Mouse (Mus musculus): ENCODE results near the gene Os9. TPM values are rescaled to one million over a fixed set of nuclear protein-coding genes. Genes with fewer than 3 reads are reported as not detected.
"Not testable (repeated sequence)": the region's sequence is repeated elsewhere in the genome, so short reads cannot be mapped to it uniquely, and the experiment has no call there.

Os9 gene
- polyA plus RNA-seq, 3 experiments from 2014 or later = 61.9 to 81.5 (median 75.8) TPM

GRCm38 (mm10) chr10:127062503-127062902, 58.4 kb downstream of the Os9 start:
- ATAC-seq = no peak

- not testable (repeated sequence) for ATAC-seq
These were observed 58.8 kb downstream of the Os9 start for GRCm38 (mm10) chr10:127062101-127062500.

GRCm38 (mm10) chr10:127061513-127061912, 59.4 kb downstream of the Os9 start:
- ATAC-seq = no peak

GRCm38 (mm10) chr10:127061085-127061484, 59.8 kb downstream of the Os9 start:
- ATAC-seq = no peak

- peak; percentile 54 for ATAC-seq
These were observed 60.7 kb downstream of the Os9 start, which contains the start of gene March9 for GRCm38 (mm10) chr10:127059968-127060916. Gene March9, minus strand, starts transcription at chr10:127060184.

GRCm38 (mm10) chr10:127059174-127059967, 61.6 kb downstream of the Os9 start:
- ATAC-seq = no peak

GRCm38 (mm10) chr10:127058708-127059107, 62.2 kb downstream of the Os9 start:
- no peak for ATAC-seq

- ATAC-seq = peak; percentile 54
These were observed 62.8 kb downstream of the Os9 start for GRCm38 (mm10) chr10:127058161-127058560.

- ATAC-seq = no peak
These were observed 64.4 kb downstream of the Os9 start for GRCm38 (mm10) chr10:127056490-127056889.

GRCm38 (mm10) chr10:127055406-127055805, 65.5 kb downstream of the Os9 start:
- ATAC-seq = no peak

GRCm38 (mm10) chr10:127054646-127055045, 66.3 kb downstream of the Os9 start:
- ATAC-seq = no peak

GRCm38 (mm10) chr10:127050119-127050474, 70.8 kb downstream of the Os9 start:
- peak; percentile 18 for ATAC-seq

- peak; percentile 66 for ATAC-seq
These were observed 71.4 kb downstream of the Os9 start for GRCm38 (mm10) chr10:127049395-127050118.

GRCm38 (mm10) chr10:127048608-127049394, 72.1 kb downstream of the Os9 start:
- ATAC-seq = no peak

GRCm38 (mm10) chr10:127047954-127048353, 73.0 kb downstream of the Os9 start, which contains the start of gene Cyp27b1:
Gene Cyp27b1, plus strand, starts transcription at chr10:127048250.
- ATAC-seq = no peak

Other genes with a start within 250 kb of the Os9 start
- 1 to 10 TPM; 3.4 to 7.5 (median 5.1) TPM for gene Atp23, start 219.8 kb downstream of the Os9 start, polyA plus RNA-seq (2017; shearing (Covaris generic))
- gene Ctdsp2, start 142.4 kb downstream of the Os9 start, polyA plus RNA-seq (2017; shearing (Covaris generic)) = 10 to 100 TPM; 26.2 to 47.1 (median 38.5) TPM
- gene Avil, start 120.4 kb downstream of the Os9 start, polyA plus RNA-seq (2017; shearing (Covaris generic)) = under 1 TPM in 2 of 3 experiments, not detected in 1; 0.11 to 0.36 TPM
- 10 to 100 TPM; 40.0 to 50.0 (median 48.3) TPM for gene Tsfm, start 90.3 kb downstream of the Os9 start, polyA plus RNA-seq (2017; shearing (Covaris generic))
- gene Mettl1, start 79.7 kb downstream of the Os9 start, polyA plus RNA-seq (2017; shearing (Covaris generic)) = 10 to 100 TPM; 10.8 to 37.6 (median 28.4) TPM
- under 1 TPM in 1 of 3 experiments, not detected in 2; 0.46 TPM for gene Eef1akmt3, start 79.6 kb downstream of the Os9 start, polyA plus RNA-seq (2017; shearing (Covaris generic))
- gene Cyp27b1, start 72.9 kb downstream of the Os9 start, polyA plus RNA-seq (2017; shearing (Covaris generic)) = not detected
- gene March9, start 60.9 kb downstream of the Os9 start, polyA plus RNA-seq (2017; shearing (Covaris generic)) = under 1 TPM; 0.35 to 0.84 (median 0.72) TPM
- gene Cdk4, start 57.6 kb downstream of the Os9 start, polyA plus RNA-seq (2017; shearing (Covaris generic)) = 100 to 1,000 TPM; 284 to 347 (median 295) TPM
- gene Tspan31, start 50.9 kb downstream of the Os9 start, polyA plus RNA-seq (2017; shearing (Covaris generic)) = 100 to 1,000 TPM in 2 of 3 experiments, 10 to 100 TPM in 1; 97.8 to 134 (median 127) TPM
- 10 to 100 TPM; 25.9 to 32.1 (median 31.2) TPM for gene Agap2, start 45.8 kb downstream of the Os9 start, polyA plus RNA-seq (2017; shearing (Covaris generic))
- 100 to 1,000 TPM; 181 to 204 (median 188) TPM for gene B4galnt1, start 44.1 kb upstream of the Os9 start, polyA plus RNA-seq (2017; shearing (Covaris generic))
- 1 to 10 TPM; 3.2 to 4.3 (median 3.2) TPM for gene Slc26a10, start 59.5 kb upstream of the Os9 start, polyA plus RNA-seq (2017; shearing (Covaris generic))
- gene Arhgef25, start 69.0 kb upstream of the Os9 start, polyA plus RNA-seq (2017; shearing (Covaris generic)) = under 1 TPM in 1 of 3 experiments, not detected in 2; 0.20 TPM
- 10 to 100 TPM; 35.2 to 56.0 (median 47.0) TPM for gene Dtx3, start 74.6 kb upstream of the Os9 start, polyA plus RNA-seq (2017; shearing (Covaris generic))
- 10 to 100 TPM; 25.7 to 32.1 (median 26.0) TPM for gene Pip4k2c, start 90.5 kb upstream of the Os9 start, polyA plus RNA-seq (2017; shearing (Covaris generic))
- gene Kif5a, start 142.2 kb upstream of the Os9 start, polyA plus RNA-seq (2017; shearing (Covaris generic)) = under 1 TPM in 2 of 3 experiments, not detected in 1; 0.16 to 0.19 TPM
- 10 to 100 TPM; 54.0 to 61.1 (median 56.9) TPM for gene Dctn2, start 145.2 kb upstream of the Os9 start, polyA plus RNA-seq (2017; shearing (Covaris generic))
- gene Mbd6, start 167.9 kb upstream of the Os9 start, polyA plus RNA-seq (2017; shearing (Covaris generic)) = 10 to 100 TPM in 1 of 3 experiments, 1 to 10 TPM in 2; 4.0 to 11.8 (median 6.4) TPM
- gene Mars, start 190.7 kb upstream of the Os9 start, polyA plus RNA-seq (2017; shearing (Covaris generic)) = 10 to 100 TPM; 20.7 to 28.9 (median 21.3) TPM
- 100 to 1,000 TPM in 2 of 3 experiments, 10 to 100 TPM in 1; 91.9 to 112 (median 108) TPM for gene Arhgap9, start 200.8 kb upstream of the Os9 start, polyA plus RNA-seq (2017; shearing (Covaris generic))
- gene Gli1, start 220.8 kb upstream of the Os9 start, polyA plus RNA-seq (2017; shearing (Covaris generic)) = under 1 TPM in 2 of 3 experiments, not detected in 1; 0.49 to 0.56 TPM
- gene Inhbe, start 233.3 kb upstream of the Os9 start, polyA plus RNA-seq (2017; shearing (Covaris generic)) = not detected
- gene Inhbc, start 249.3 kb upstream of the Os9 start, polyA plus RNA-seq (2017; shearing (Covaris generic)) = not detected

All from inflammation-experienced regulatory T-cells, adult 6 months (primary cell).